Mouse (Mus musculus) kidney, adult 2 months (tissue): ENCODE measurements around the gene Sval3.

ENCODE experiments used
- CTCF ChIP-seq: fragments of 200-500 bp; conservative IDR thresholded peaks from 2 replicates; pipeline ENCODE4 v1.5.1; 2011; ENCODE audit warnings: low read depth, mild to moderate bottlenecking, control low read depth, low read length, moderate library complexity, mixed read lengths; ENCODE audit not compliant: insufficient read depth, insufficient read length
- POLR2A ChIP-seq: fragments of 200-500 bp; IDR thresholded peaks from one replicate; pipeline ENCODE4 v1.6.1; 2011; ENCODE audit warnings: low read depth, low read length, control low read depth

DNA sequence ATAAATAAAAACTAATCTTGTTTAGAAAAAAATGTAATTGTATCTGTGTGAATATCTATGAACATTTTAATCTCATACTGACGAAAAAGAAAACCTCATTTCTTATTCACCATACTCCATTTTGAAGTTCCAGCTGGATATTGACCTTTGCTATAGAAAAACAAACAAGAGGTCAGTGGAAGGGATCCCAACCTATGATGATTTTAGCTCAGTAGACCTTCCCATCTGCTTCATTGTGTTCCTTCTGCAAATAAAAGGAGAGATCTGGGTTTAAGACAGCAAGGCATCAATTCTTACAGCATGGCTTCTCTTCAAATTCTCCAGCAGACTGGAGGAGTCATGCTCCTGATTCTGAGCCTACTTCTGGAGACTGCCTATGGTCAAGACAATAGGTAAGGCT is at the start of gene Sval3:
- TF ChIP-seq POLR2A: no peak
- TF ChIP-seq CTCF: no peak
